Mouse (Mus musculus) 416B (cell line): ENCODE measurements around the gene Fam76b.
"Not testable (repeated sequence)": the region's sequence is repeated elsewhere in the genome, so short reads cannot be mapped to it uniquely, and the experiment has no call there.

Source experiments
- DNase-seq: peaks from one replicate; pipeline ENCODE4 v3.0.0; 2011; ENCODE audit warnings: low read depth

The Fam76b gene

DNA sequence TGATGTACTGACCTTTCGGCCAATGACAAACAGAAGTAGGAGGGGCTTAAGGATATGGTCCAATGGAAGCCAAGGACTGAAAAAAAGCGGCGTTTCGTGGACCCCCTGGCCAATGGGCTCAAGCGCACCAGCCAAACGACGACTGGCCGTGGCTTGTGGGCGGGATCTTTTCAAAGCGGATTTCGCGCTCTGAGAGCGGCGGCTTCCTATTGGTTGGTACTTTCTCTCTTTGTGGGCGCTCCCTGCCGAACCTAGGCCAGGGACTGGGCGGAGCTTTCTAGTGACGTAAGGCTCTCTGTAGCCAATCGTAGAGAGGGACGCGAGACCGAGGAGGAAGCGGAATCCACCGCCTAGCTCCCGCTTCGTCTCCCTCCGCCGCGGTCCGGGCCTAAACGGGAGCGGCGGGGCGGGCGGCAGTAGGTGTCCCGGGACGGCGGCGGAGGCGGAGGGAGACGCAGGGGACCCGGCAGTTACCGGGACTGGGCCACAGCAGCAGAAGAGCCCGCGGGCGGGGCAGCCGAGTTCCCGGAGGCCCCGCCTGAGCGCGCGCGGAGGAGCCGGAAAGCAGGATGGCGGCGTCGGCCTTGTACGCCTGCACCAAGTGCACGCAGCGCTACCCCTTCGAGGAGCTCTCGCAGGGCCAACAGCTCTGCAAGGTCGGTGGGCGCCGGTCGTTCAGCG, at the start of gene Fam76b:
TSS of gene Fam76b (plus strand) at position 311 of the 681 bp plus-strand sequence.
- DNase-seq: peak; percentile 100

DNA sequence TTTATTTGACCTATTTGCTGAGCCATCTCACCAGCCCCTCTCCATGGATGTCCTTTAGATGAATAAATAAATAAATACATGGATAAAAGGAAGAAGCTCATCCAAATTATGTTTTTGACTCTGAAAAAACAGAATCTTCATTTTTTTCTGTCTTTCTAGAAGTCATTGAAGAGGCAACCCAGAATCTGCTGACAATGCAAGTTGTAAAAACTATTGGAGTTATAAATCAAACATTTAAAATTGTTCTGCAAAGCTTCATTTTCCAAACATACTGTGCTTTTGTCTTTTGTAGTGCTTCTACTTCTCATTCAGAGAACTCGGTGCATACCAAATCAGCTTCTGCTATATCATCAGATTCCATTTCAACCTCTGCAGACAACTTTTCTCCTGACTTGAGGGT, 45.5 kb upstream of the Fam76b start:
- DNase-seq: no peak

DNA sequence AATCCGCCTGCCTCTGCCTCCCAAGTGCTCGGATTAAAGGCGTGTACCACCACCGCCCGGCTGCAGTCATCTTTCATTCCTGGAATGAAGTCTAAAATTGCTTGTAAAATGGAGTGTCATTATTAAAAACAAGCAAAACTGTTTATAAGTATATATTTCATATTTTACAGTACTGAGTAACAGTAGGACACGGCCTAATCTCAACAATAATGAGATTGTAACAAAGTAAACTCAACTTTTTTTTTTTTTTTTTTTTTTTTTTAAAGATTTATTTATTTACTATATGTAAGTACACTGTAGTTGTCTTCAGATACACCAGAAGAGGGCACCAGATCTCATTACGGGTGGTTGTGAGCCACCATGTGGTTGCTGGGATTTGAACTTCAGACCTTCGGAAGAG, 36.7 kb upstream of the Fam76b start:
- DNase-seq: not testable (repeated sequence)

DNA sequence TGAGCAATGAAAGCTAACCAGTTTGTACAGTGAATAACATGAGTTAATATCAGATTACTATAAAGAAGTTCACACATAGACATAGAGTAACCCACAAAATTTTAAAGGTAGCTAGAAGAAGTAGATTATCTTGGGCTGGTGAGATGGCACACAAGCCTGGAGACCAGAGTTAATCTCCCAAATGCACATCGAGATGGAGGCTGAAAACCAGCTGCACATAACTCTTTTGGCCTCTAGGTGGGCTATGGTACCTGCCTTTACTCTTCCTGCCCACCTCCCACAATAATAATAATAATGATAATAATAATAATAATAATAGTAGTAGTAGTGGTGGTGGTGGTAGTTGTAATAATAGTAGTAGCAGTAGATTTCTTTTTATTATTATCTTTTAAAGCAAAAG, 33.2 kb upstream of the Fam76b start:
- DNase-seq: no peak

DNA sequence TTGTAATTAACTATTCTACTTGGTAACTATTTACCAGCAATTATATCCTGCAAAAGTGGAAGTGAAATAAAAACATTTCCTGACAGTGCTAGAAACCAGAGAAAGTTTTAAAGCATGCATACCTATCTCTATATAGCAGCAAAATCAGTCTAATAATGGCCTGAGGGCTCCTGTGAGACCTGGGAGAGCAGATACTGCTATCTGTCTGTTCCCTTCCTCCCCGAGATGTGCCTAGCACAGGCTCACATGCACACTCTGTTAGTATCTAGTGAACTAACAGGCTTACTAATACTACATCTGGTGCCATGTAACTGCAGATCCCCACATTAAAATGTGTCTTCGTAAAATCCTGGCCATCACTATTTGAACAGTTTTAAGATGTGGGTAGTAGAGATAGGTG, 32.8 kb upstream of the Fam76b start:
- DNase-seq: no peak

DNA sequence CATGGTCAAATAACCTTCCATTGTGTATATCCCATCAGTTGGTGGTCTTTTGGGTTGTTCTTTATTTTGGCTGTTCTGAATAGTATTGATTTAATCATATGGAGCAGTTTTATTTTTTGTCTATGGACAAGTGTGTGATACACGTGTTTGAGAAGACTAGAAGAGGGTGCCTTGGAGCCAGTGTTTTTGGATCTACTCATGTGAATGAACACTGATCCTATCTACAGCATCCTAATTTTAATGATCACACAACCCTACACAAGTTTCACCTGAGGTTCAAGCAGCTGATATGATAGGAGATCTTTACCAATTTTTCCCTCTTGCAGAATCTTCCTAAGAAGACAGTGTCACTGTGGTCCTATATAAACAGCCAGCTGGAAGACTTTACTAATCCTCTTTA, 23.0 kb upstream of the Fam76b start:
- no peak for DNase-seq

DNA sequence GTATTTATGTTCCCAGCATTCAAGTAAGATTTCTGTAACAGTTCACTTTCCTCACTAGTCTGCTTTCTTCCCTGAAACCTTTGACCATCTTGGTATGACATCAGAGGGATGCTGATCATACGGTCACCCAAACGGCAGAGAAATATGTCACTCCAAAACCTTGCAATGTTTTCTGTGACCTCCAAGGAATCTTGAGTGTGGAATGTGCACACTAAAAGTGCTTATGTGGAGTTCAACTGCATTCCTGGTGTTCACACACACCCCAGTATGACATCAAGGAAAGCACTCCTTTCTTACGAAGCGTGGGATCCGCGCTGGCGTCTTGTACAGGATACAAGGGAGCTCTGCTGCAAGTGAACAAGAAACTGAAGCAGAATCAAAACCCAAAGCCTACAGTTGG, 20.7 kb upstream of the Fam76b start:
- no peak for DNase-seq

DNA sequence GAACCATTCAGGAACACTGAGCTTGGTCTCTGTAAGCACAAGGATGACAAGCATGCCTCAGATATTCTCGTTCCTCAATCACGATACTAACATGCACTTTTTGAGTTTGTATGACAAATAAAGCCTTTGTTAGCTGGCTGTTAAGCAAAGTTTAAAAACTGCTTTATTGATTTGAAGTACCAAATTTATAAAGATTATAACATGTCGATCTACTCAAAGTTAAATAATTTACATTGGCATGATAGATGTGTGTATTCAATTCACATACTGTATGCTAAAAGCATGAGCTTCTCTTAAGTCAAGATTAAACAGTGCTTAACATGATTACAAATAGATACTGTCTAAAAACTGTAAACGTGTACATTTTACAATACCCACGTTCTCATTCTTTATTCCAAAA, 19.9 kb upstream of the Fam76b start:
- no peak for DNase-seq

DNA sequence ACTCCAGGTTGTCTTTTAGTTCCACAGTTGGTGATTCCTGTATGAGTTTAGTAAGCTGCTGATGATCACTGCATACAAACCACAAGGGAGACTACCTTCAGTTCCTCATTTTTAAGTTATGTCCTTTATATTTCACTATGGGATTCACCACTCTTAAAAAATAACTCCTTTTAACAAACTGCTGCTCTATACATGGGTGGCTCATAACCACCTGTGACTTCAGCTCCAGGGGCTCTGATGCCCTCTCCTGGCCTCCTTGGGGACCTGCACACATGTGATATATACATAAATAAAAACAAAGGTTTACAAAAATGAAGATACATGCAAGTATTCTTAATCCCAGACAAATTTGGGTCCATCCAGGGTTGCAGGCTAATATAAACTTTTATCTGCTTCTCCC, 17.6 kb upstream of the Fam76b start:
- DNase-seq: peak; percentile 49

DNA sequence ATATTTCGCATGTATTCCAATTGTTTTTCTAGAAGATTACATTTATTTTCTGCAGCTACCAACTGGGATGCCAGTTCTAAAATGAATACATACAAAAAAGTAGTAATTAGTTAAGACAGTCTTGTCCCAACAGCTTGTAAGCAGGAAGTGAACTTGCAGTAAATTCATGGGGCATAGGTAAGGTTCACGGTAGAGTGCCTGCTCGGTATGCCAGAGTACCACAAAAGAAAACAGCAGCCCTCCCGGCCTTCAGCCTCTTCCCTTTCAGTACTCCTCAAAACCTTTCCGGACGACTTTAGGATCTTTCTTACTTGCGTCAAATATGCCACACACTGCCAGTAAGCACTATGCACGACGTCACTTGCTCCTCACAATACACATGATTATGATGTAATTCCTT, 9.1 kb upstream of the Fam76b start:
- DNase-seq: no peak

DNA sequence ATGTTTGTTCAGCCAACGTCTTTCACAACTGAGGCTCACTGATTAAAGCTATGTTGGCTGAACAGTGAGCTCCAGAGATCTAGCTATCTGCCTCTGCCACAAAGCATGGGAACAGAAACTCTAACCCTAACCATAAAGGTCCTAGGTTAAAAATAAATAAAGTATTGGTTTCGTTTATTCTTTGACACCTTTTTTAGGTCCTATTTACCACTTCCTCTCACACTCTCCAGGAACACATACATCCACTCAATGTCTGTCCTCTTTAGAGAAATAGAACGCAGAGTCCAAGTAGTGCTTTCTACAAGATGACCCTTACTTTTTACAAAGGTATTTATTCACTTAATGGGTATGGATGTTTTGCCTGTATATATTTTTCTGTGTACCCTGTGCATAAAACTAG, 6.7 kb upstream of the Fam76b start:
- no peak for DNase-seq

DNA sequence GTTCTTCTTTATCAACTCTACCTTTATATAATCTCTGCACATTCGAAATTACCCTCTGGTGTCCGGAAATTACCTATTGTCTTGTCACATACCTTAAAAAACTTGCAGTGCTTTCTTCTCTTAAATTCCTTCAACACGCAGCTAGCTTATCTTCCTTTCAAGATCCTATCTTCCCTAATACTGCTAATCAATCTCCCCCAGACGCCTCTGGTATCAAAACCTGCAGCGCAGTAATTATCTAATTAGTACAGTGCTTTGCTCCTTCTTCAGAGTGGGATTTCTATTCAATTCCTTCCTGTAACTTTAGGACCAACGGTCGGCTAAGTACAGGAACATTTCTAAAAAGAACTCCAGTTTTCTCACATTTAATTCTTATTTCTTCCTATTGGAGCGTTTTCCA, 1.6 kb upstream of the Fam76b start:
- no peak for DNase-seq

DNA sequence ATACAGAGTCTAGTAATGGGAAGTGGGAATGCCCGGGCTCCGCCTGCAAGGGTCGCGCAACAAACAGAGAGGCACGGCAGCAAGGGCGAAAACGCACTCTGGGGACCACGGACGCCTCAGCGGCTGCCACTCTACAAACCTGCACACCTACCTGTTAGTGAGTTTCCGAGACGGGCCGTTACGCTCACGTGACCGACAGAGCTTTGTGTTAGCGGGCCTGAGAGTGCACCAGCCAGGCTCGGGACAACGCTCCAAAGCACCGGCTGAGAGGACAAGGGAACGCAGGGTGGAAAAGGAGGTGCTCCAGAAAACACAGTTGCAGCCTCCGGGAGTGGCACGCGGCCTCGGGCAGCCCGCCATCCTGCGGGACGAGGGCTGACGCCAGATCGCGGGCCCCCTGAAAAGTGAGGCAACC, 1.1 kb upstream of the Fam76b start:
- peak; percentile 58 for DNase-seq

DNA sequence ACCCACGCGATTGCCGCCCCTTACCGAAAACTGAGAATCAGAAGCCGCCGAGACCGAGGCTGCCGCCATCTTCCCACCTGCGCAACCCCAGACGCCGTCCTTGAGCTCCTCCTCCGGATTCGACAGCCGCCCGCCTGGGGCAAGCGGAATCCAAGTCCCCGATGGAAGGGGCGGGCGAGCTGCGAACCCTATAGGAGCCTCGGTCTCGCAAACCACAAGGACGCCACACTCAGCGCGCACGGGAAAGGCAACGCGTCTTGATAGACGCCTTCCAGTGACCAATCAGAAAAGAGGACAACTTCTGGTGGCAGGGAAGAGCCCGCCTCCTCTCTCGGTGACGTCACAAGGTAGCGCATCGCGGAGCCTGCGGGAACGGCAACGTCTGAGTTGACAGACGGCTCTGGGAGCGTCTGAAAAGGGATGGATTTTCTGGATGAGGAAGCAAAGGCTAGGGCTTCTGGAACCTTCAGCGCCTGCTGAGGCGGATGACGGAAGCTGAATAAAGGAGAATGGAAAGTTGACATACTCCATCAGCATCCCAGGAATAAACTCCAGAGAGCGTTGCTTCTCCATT, 597 bp upstream of the Fam76b start, which contains the start of gene Cep57:
TSS of gene Cep57 (minus strand) at position 276 of the 574 bp plus-strand sequence.
- peak; percentile 99 for DNase-seq

DNA sequence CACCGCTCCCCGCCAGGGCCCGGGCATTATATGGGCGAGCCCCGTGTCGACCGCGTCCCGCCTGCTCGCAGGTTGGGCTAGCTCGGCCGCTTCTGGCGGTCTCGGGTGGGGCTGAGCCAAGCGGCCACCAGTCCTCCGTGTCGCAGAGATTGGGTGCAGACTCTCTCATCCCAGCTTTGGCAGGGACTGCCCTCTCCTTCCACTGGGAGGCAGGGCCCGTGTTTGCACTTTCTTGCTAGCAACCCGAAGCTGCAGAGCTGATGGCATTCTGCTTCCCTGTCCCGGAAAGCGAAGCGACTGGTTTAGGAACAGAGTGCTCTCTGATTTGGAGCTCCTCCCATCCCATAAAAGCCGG, 548 bp downstream of the Fam76b start:
- DNase-seq: no peak

DNA sequence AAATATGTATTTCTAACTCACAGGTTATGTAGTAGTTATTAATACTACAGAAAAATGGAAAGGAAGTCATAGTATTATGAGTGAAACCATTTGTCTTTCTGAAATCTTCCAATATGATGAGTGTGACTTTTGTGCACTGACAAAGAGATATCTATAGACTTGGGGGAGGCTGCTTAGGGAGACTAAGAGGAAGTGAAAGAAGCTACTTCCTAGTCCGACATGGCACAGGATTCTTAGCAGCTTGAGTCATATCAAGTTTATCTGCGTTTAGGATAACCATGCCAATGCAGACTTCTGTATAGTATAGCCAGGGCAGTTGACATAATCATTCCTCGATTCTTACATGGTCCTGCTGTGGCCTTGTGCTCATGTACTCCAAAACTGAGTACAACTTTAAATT, 7.7 kb downstream of the Fam76b start:
- no peak for DNase-seq

DNA sequence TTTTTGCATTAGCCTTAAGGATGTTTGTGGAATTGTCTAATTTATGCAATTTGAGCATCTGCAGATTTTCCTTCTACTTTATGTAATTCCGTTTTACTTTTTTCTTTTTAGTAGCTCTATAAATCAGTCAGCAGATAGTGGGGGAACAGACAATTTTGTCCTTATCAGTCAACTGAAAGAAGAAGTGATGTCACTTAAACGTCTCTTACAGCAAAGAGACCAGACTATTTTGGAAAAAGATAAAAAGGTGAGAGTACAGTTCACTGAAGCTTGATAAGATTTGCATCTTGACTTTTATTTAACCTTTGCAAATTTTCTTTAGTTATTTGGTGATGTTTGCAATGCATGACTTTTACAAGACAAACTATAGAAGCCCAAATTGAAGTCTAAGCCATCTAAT, 9.2 kb downstream of the Fam76b start:
- DNase-seq: no peak

DNA sequence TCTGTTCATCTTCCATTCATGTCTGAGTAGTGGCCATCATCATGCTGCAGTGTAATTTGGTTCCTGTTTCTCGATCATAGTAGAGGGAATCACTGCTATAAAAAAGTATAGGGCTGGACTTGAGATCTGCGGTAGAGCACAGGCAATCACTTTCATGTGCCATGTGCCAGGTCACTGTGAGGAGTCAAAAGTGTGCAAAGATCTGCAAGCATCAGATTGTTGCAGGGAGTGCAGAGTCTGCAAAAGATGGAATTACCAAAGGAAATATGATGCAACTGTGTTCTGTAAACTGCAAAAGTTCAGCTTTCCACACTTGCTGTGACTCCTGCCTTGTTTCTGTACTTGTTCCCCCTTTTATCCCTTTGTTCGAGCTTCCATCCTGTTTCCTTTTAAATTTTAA, 20.1 kb downstream of the Fam76b start:
- peak; percentile 17 for DNase-seq

DNA sequence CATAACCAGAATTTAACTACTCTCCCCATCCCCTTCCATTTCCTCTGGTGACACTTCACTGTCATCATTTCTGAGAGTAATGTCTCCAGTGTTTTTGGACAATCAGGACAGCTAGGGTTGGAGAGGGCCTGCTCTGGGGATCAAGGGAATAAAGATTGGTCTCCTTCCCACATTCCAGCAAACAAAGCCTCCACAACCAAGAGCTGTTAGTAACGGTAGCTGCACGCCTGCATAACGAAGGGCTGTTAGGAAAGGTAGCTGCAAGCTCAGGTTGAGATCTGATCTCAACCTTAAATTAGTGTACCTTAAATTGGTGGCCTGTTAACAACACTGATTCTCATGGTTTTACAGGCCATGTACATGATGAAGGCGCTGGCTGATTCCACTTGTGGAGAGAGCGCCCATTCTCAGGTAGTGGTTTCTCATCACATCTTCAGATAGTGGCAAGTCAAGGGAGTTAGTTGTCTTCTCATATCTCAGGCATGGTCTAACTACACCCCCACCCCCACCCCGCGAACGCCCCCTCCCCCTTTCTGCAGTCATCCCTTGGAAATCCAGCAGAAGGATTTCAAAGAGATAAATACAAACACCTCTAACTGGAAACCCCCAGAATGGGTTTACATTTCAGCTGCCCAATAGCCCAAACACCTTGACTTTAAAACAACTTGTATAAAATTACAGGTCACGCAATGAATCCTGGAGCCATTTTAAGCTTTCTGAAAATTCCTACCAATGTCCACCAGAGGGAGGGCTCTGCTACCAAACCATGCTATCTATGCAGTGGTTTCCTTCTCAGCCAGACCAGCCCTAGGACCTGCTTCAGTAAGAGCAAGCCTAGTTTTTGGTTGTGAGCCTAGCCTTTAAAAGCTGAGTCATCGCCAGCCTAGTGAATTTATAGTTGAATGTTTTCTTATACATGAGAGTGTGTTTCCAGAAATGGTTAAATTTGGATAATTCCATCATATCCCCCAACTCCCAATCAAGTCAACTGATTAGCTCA, 21.3 kb downstream of the Fam76b start:
- peak; percentile 86 for DNase-seq

DNA sequence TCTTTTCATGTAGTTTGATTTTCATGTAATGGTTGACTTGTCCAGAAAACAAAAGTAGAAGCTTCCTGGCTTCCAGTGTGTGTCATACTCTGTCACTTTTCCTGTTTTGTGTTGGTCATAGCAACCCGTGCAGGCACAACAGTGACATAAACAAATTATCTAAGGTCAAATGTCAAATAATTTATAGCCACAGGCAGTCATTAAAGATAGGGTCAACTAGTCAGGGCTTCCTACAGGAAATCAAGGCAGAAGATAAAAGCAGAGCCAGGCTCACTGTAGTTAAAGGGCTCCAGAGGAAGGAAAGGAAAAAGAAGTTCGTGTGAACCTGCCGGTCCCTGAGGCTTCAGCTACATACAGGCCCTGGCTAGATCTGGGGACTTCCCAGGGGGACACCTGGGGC, 26.4 kb downstream of the Fam76b start:
- peak; percentile 51 for DNase-seq

DNA sequence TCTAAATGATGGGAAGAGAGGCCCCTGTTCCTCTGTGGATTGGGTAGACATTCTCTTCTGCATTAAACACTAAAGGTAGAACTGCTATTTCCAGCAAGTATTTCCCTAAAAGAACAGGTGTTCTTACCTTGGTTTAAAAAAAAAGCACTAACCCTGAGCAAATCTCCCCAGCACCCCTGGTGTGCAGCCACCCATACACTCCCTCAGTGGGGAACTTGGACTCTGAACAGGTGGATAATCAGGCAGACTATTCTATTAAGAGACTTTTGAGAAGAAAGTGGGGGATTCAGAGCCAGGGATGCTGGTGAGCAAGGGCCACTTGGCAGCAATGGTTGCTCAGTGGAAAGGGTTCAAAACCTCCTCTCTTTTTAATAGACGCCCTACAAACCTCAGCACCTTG, 28.7 kb downstream of the Fam76b start:
- no peak for DNase-seq

DNA sequence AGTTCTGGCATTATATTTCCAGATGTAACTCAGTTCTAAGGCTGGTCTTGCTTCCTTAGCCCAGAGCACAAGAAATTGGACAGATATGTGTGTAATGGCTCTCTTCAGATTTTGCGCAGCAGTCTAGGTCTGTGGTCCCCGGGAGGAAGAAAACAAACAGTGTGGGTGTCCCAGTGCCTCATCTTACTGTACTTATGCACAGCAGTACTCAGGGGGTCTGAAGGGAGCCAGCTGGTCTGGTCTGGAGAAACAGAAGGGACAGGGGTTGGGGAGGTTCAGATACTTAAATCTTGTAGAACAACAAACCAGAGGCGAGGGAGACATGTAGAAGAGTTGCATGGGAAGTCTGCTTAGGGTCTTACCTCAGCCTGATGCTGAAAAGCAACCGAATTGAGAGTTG, 29.3 kb downstream of the Fam76b start:
- DNase-seq: no peak

DNA sequence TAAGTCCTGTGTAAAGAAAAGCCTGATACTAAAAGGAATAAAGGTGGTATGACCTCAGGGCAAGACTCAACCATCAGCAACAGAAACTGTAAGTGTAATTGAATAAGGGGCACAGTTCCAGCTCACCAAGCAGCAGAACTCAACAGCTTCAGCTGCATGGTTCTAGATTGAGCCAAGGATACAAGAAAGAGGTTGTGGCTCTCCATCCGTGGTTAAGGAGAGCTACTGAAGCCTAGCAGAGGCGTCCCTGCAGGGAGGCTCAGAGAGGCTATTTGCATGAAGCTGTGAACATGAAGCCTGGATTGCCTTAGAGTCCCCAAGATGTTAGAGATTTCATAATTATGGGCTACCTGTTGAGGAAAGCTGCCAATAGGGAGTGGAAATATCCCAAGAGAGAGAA, 40.1 kb downstream of the Fam76b start:
- no peak for DNase-seq
